Mouse (Mus musculus): ENCODE data around the gene Wwox.

DNA sequence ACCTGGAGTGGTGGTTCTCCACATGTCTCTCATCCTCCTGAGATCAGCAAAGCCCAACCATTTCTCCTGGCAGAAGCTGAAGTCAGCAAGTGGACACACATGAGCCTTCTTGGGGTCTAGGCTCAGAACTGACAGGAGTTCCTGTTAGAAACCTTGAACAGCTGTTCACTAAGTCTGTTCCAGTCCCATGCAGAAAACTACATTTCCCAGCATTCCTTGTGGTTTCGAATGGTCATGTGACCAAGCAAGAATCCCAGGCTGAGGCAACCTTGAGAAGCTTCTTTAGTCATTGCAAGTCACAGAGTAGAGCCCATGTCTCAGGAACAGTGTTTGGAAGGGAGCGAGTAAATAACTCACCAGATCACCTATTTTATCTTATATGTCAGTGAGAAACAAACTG lies 757.4 kb downstream of the Wwox start:
- TF ChIP-seq CTCF (IDR thresholded peaks at IDR 0.05; ENCODE audit: low read depth): no peak
- TF ChIP-seq EP300 (IDR thresholded peaks at IDR 0.05; ENCODE audit: low read depth): no peak

Data from liver, embryonic 14.5 days (tissue).